Mouse (Mus musculus) olfactory bulb, adult 2 months (tissue): ENCODE data around the gene Camk2g.

ENCODE experiments used
- CTCF ChIP-seq: fragments of 200-500 bp; IDR thresholded peaks from 2 replicates; pipeline ENCODE4 v1.5.1; 2012; ENCODE audit warnings: low read depth, mild to moderate bottlenecking, low read length, moderate library complexity; ENCODE audit not compliant: insufficient read depth
- POLR2A ChIP-seq: fragments of 200-500 bp; IDR thresholded peaks from 2 replicates; pipeline ENCODE4 v1.6.1; 2012; ENCODE audit warnings: mild to moderate bottlenecking, low read depth, low read length, moderate library complexity; ENCODE audit not compliant: insufficient read depth

DNA sequence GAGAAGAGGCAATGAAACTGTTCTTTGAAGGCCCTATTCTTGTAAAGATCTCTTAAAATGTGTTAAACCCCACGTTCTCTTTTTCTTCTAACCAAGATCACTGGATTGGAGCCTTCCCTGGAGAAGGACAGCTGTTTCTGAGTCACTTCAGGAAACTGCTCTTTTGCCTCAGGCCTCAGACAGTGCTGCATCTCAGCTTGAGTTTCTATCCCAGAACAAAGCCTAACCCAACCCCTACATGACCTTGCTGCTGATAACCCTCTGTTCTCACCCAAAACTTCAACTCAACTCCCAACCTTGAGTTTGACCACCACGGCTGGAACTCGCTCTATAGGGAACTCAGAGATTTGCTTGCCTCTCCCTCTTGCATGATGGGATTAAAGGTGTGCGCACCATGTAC is 15.5 kb upstream of the Camk2g start:
- TF ChIP-seq CTCF (no peak), POLR2A (no peak)
